Mouse (Mus musculus) adrenal gland, postnatal 10 days (tissue): ENCODE measurements around the gene Ralgapa2. TPM values are rescaled to one million over a fixed set of nuclear protein-coding genes. Genes with fewer than 3 reads are reported as not detected.
A peak's percentile ranks its signal among the peaks of the same experiment; 100 is the strongest.

Experiments used
- DNase-seq: peaks from one replicate; pipeline ENCODE4 v3.0.0; 2021; ENCODE audit warnings: mixed read lengths
- total RNA-seq, 2 experiments: library from RNA; stranded (reverse); gene quantifications; 2 replicates each; pipeline ENCODE4 v1.2.3; 2021

Ralgapa2 gene
- total RNA-seq, 2 experiments from 2014 or later: 30.3 to 30.7 TPM

GRCm38 (mm10) chr2:146220591-146221075, 291.5 kb downstream of the Ralgapa2 start:
- peak; percentile 12 for DNase-seq

GRCm38 (mm10) chr2:146219791-146220190, 292.4 kb downstream of the Ralgapa2 start:
- no peak for DNase-seq

DNA sequence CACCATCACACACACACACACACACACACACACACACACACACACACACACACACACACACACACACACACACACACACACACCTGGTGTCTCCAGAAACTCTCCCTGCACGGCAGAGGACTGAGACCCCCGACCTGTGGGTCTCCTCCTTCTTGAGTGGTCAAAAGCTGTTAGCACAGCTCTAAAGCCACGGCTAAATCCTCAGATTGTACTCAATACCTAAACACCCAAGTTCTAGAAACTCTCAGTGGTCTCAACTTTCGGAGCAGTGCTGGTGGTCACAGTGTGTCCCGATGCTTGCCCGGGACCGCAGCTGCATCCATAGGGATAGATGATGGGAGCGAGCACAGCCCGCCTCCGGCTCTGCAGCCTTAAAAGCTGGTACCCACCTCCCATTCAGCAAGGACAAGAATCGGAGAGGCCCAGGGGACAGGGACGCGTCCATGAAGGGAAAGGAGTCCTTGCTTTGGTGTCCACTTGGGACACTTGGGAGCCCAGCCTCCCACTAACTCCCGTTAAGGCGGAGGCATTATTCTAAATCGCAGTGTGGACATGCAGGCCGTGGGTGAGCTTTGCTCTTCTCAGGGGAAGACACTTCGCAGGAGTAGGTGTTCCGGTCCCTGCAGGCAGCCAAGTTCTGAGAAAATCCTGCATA, 293.1 kb downstream of the Ralgapa2 start:
- DNase-seq: no peak

- DNase-seq: peak; percentile 26
Measured at GRCm38 (mm10) chr2:146218161-146218691, 293.9 kb downstream of the Ralgapa2 start.

DNA sequence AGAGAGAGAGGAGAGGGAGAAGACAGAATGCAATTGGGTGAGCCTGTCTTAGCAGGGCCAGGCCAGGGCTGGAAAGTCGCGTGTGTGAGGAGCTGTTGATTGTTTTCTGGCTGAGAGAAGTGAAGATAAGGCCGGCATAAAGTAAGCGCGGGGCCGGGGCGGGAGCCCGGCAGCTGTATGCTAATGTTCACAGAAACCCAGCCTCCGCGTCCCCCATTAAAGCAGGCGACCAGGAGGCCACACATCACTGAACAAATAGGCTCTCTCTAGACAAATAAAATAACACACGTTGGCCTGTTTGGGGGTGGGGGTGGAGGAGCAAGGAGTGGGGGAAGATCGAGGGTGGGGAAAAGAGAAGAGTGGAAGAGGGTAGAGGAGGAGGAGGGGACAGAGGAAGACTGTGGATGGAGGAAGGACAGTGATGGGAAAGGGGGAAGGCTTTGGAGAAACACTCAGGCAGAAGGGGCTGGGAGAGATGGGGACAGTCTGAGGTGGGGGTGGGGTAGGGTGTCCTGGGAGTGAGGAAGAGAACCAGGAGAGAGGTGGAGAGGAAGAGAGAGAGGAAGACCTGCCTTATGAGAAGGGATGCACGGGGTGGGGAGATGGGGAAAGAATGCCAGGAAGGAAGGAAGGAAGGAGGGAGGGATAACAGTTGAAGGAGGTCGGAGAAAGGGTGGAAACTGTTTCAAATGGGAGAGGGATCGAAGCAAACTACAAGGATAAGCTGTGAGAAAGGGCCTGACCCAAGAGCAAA, 294.7 kb downstream of the Ralgapa2 start:
- peak; percentile 8 for DNase-seq

- DNase-seq: no peak
Measured at GRCm38 (mm10) chr2:146216111-146217064, 295.8 kb downstream of the Ralgapa2 start.

DNA sequence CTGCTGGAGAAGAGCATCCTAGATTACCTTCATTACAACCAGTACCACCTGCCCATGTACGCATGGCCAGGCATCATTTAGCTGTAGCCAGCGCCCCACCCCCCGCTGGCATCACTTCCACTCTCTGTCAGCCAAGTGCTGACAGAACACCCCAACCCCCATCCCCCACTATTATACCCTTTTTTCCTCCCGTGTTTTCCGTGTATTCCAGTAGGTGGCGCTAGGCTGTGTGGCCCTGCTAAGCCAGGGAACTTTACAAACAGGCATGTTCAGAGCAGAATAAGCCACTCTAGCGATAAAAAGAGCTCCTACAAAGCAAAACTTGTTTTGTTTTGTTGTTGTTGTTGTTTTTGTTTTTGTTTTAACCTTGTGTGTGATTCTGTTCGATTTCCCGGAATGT, 297.4 kb downstream of the Ralgapa2 start:
- peak; percentile 42 for DNase-seq

- no peak for DNase-seq
Measured at GRCm38 (mm10) chr2:146210968-146211367, 301.2 kb downstream of the Ralgapa2 start.

GRCm38 (mm10) chr2:146197947-146198346, 314.2 kb downstream of the Ralgapa2 start:
- DNase-seq: no peak

DNA sequence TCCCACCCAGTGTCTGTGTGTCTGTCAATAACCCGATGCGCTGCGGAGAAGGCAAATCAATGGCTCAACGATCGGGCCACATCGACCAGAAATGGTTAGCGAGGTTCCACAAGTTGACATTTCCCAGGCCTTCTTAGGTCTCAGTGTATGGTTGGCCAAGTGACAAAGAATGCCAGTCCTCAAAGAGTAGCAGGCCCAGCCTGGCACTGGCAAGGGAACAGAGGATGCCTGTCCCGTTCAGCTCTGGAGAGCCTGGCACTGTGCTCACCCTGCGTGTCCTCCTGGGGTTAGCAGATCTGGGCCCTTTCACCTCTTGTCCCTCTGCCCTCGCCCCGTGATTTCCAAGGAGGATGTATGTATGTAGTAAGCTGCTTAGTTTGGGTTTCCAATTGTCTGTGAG, 316.0 kb downstream of the Ralgapa2 start:
- no peak for DNase-seq
